Mouse (Mus musculus) myocyte (in vitro differentiated cells): ENCODE results near the gene Mc3r. TPM values are rescaled to one million over a fixed set of nuclear protein-coding genes. Genes with fewer than 3 reads are reported as not detected.

Source experiments
- H3K27me3 ChIP-seq: one replicate; pipeline ENCODE4 v1.6.1; 2011; ENCODE audit not compliant: control insufficient read depth, insufficient read depth, insufficient read length
- H3K36me3 ChIP-seq: one replicate; pipeline ENCODE4 v1.6.1; 2011; ENCODE audit not compliant: control insufficient read depth, insufficient read depth
- H3K4me2 ChIP-seq: one replicate; pipeline ENCODE4 v1.6.1; 2011; ENCODE audit warnings: low read depth, control low read depth
- H3K4me3 ChIP-seq: one replicate; pipeline ENCODE4 v1.5.1; 2011; ENCODE audit warnings: mild to moderate bottlenecking, control low read depth, moderate library complexity
- H3K79me2 ChIP-seq: one replicate; pipeline ENCODE4 v1.6.1; 2011; ENCODE audit not compliant: control insufficient read depth, insufficient read depth
- H3ac ChIP-seq: one replicate; pipeline ENCODE4 v1.6.1; 2011; ENCODE audit not compliant: control insufficient read depth, insufficient read length
- CEBPB ChIP-seq: IDR thresholded peaks from 2 replicates; pipeline ENCODE4 v1.6.1; 2011; ENCODE audit warnings: mild to moderate bottlenecking, moderate library complexity; ENCODE audit not compliant: poor library complexity, insufficient read depth, severe bottlenecking
- E2F4 ChIP-seq: IDR thresholded peaks from one replicate; pipeline ENCODE4 v1.6.1; 2011; ENCODE audit warnings: mild to moderate bottlenecking, control low read depth, moderate library complexity; ENCODE audit not compliant: insufficient read depth
- MAX ChIP-seq: IDR thresholded peaks from one replicate; pipeline ENCODE4 v1.6.1; 2011; ENCODE audit warnings: low read depth, mild to moderate bottlenecking, control low read depth
- MYOD1 ChIP-seq, 3 experiments: IDR thresholded peaks; one replicate each; pipeline ENCODE4 v1.6.1; 2011; ENCODE audit warnings: control low read depth in 2 of 3, low read depth in 2 of 3, mild to moderate bottlenecking in 2 of 3, moderate library complexity in 1 of 3; ENCODE audit not compliant: insufficient read length in 2 of 3, control insufficient read depth in 1 of 3
- MYOG ChIP-seq, 3 experiments: IDR thresholded peaks; one replicate each; pipeline ENCODE4 v1.6.1; 2011; ENCODE audit warnings: control low read depth in 2 of 3, low read depth in 2 of 3, mild to moderate bottlenecking in 2 of 3; ENCODE audit not compliant: insufficient read length in 2 of 3, control insufficient read depth in 1 of 3, insufficient read depth in 1 of 3
- POLR2A ChIP-seq: IDR thresholded peaks from one replicate; pipeline ENCODE4 v1.6.1; 2011; ENCODE audit warnings: low read depth, mild to moderate bottlenecking, control low read depth, moderate library complexity; ENCODE audit not compliant: insufficient read length
- POLR2AphosphoS2 ChIP-seq: IDR thresholded peaks from one replicate; pipeline ENCODE4 v1.6.1; 2011; ENCODE audit warnings: low read depth, control low read depth; ENCODE audit not compliant: insufficient read length
- REST ChIP-seq: IDR thresholded peaks from one replicate; pipeline ENCODE4 v1.6.1; 2011; ENCODE audit warnings: mild to moderate bottlenecking, control low read depth, moderate library complexity; ENCODE audit not compliant: insufficient read depth, insufficient read length
- SRF ChIP-seq: IDR thresholded peaks from one replicate; pipeline ENCODE4 v1.6.1; 2011; ENCODE audit warnings: low read depth; ENCODE audit not compliant: control insufficient read depth, insufficient read length
- TCF12 ChIP-seq: IDR thresholded peaks from one replicate; pipeline ENCODE4 v1.6.1; 2011; ENCODE audit warnings: mild to moderate bottlenecking, control low read depth; ENCODE audit not compliant: poor library complexity, insufficient read depth, severe bottlenecking
- TCF3 ChIP-seq: IDR thresholded peaks from one replicate; pipeline ENCODE4 v1.6.1; 2011; ENCODE audit warnings: low read depth, control low read depth; ENCODE audit not compliant: insufficient read length
- USF1 ChIP-seq: IDR thresholded peaks from one replicate; pipeline ENCODE4 v1.6.1; 2011; ENCODE audit warnings: low read depth, mild to moderate bottlenecking, control low read depth, moderate library complexity
- polyA plus RNA-seq: library from polyadenylated mRNA; unstranded; fragments of >200 nt; fragmentation: generic; extraction: Trizol; gene quantifications from one replicate; pipeline ENCODE4 v1.2.1, GENCODE M21; 2012; ENCODE audit warnings: missing spikeins

The Mc3r gene
- polyA plus RNA-seq = not detected

- Histone ChIP-seq H3K4me3 (no peak within 1 kb of the TSS), H3K4me2 (no peak within 1 kb of the TSS), H3K27me3 (no peaks in the 10 kb centered on the region), H3K79me2 (no peaks in the 10 kb centered on the region), H3ac (no peak within 1 kb of the TSS), H3K36me3 (no peaks in the 10 kb centered on the region)
- no peak for TF ChIP-seq CEBPB
- no peak for TF ChIP-seq MYOD1 (IDR thresholded peaks at IDR 0.05; ENCODE audit: control insufficient read depth in 1 of 3, insufficient read length in 2 of 3, low read depth in 2 of 3)
- TF ChIP-seq TCF12 = no peak
- TF ChIP-seq POLR2A = no peak
- TF ChIP-seq REST = no peak
- no peak for TF ChIP-seq USF1
- no peak for TF ChIP-seq MYOG (IDR thresholded peaks at IDR 0.05; ENCODE audit: control insufficient read depth in 1 of 3, insufficient read depth in 1 of 3, insufficient read length in 2 of 3, low read depth in 2 of 3)
- no peak for TF ChIP-seq TCF3
- no peak for TF ChIP-seq SRF
- no peak for TF ChIP-seq POLR2AphosphoS2
- TF ChIP-seq E2F4 = no peak
- no peak for TF ChIP-seq MAX
Measured at GRCm38 (mm10) chr2:172248106-172248764, at the start of gene Mc3r. TSS of gene Mc3r (plus strand) at chr2:172248492.

GRCm38 (mm10) chr2:172201998-172202780, 46.1 kb upstream of the Mc3r start:
- H3K4me2 ChIP-seq = no peak overlapping the region
- H3K4me3 ChIP-seq = no peak overlapping the region
- H3K79me2 ChIP-seq = no peaks in the 10 kb centered on the region
- no peak overlapping the region for H3ac ChIP-seq
- H3K27me3 ChIP-seq = no peaks in the 10 kb centered on the region
- H3K36me3 ChIP-seq = no peaks in the 10 kb centered on the region
- TF ChIP-seq POLR2A (no peak), TCF3 (no peak), POLR2AphosphoS2 (no peak), REST (no peak), MAX (no peak), CEBPB (no peak), USF1 (no peak), E2F4 (no peak), MYOG (IDR thresholded peaks at IDR 0.05; ENCODE audit: control insufficient read depth in 1 of 3, insufficient read depth in 1 of 3, insufficient read length in 2 of 3, low read depth in 2 of 3) (no peak), SRF (no peak), MYOD1 (IDR thresholded peaks at IDR 0.05; ENCODE audit: control insufficient read depth in 1 of 3, insufficient read length in 2 of 3, low read depth in 2 of 3) (no peak), TCF12 (no peak)

- H3ac ChIP-seq = no peak overlapping the region
- H3K4me2 ChIP-seq = no peak overlapping the region
- no peak overlapping the region for H3K4me3 ChIP-seq
- H3K79me2 ChIP-seq = no peaks in the 10 kb centered on the region
- no peaks in the 10 kb centered on the region for H3K27me3 ChIP-seq
- H3K36me3 ChIP-seq = no peaks in the 10 kb centered on the region
- TF ChIP-seq POLR2AphosphoS2 (no peak), REST (no peak), MYOG (IDR thresholded peaks at IDR 0.05; ENCODE audit: control insufficient read depth in 1 of 3, insufficient read depth in 1 of 3, insufficient read length in 2 of 3, low read depth in 2 of 3) (no peak), MYOD1 (IDR thresholded peaks at IDR 0.05; ENCODE audit: control insufficient read depth in 1 of 3, insufficient read length in 2 of 3, low read depth in 2 of 3) (no peak), SRF (no peak), E2F4 (no peak), TCF12 (no peak), USF1 (no peak), MAX (no peak), CEBPB (no peak), TCF3 (no peak), POLR2A (no peak)
Measured at GRCm38 (mm10) chr2:172207003-172207402, 41.3 kb upstream of the Mc3r start.

- Histone ChIP-seq H3K4me2 (no peak overlapping the region), H3ac (no peak overlapping the region), H3K4me3 (no peak overlapping the region), H3K27me3 (no peaks in the 10 kb centered on the region), H3K79me2 (no peaks in the 10 kb centered on the region), H3K36me3 (no peaks in the 10 kb centered on the region)
- TF ChIP-seq REST (no peak), TCF12 (no peak), MYOD1 (IDR thresholded peaks at IDR 0.05; ENCODE audit: control insufficient read depth in 1 of 3, insufficient read length in 2 of 3, low read depth in 2 of 3) (no peak), MYOG (IDR thresholded peaks at IDR 0.05; ENCODE audit: control insufficient read depth in 1 of 3, insufficient read depth in 1 of 3, insufficient read length in 2 of 3, low read depth in 2 of 3) (no peak), POLR2A (no peak), SRF (no peak), TCF3 (no peak), E2F4 (no peak), MAX (no peak), CEBPB (no peak), POLR2AphosphoS2 (no peak), USF1 (no peak)
Measured at GRCm38 (mm10) chr2:172213480-172213879, 34.8 kb upstream of the Mc3r start.
